Mouse (Mus musculus): ENCODE measurements at regions not wholly inside any gene's neighbourhood (a gene's known extent, or its start where the extent isn't known, plus 50 kb on each side); places are given as distances from the start of the nearest gene placed in this dataset.

GRCm38 (mm10) chr3:21512081-21512480, 564.4 kb upstream of the Tbl1xr1 start:
- DNase-seq (ENCODE audit: low spot score), result no peak

- no peak for DNase-seq (ENCODE audit: low spot score)
These were observed 552.0 kb upstream of the Tbl1xr1 start for GRCm38 (mm10) chr3:21524426-21524937.

GRCm38 (mm10) chr3:21530862-21531261, 545.6 kb upstream of the Tbl1xr1 start:
- DNase-seq (ENCODE audit: low spot score), result peak; percentile 36

- no peak for DNase-seq (ENCODE audit: low spot score)
These were observed 537.3 kb upstream of the Tbl1xr1 start for GRCm38 (mm10) chr3:21539138-21539537.

- DNase-seq (ENCODE audit: low spot score), result no peak
These were observed 532.0 kb upstream of the Tbl1xr1 start for GRCm38 (mm10) chr3:21544456-21544855.

DNA sequence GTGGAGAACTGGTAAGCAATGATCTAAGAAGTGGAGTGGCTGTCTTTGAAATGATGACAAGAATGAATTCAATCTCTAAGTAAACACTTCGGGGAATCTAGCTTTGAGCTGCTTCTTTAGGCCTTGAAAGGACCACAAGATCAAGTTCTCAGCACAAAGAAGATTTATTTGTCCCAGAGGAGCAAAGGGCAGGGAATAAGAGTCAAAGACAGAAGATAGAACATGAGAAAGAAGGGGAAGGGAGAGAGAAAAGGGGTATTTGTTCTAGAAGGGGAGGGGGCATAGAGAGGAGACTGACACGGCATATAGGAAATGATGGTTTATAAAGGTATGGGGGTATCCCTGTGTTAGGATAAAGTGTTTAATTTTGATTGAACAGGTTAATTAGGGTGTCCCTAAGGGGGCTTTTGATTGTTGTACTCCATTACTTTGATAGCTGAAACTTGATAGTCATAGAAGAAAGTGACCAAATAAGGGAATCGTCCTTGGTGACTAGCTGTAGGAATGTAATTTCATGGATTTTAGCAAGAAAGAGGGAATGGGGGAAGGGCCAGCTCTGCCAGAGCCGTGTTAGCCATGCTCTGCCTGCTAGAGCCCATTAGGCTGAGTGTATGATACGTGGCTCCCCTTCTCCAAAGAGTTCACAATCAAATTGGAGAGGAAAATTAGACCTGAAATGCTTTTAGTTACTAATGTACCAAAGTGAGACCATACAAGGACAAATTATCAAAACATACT, 531.1 kb upstream of the Tbl1xr1 start:
- DNase-seq (ENCODE audit: low spot score), result no peak

- DNase-seq (ENCODE audit: low spot score), result no peak
These were observed 530.0 kb upstream of the Tbl1xr1 start for GRCm38 (mm10) chr3:21546411-21546810.

- no peak for DNase-seq (ENCODE audit: low spot score)
These were observed 526.8 kb upstream of the Tbl1xr1 start for GRCm38 (mm10) chr3:21549671-21550070.

GRCm38 (mm10) chr3:21553159-21553758, 523.2 kb upstream of the Tbl1xr1 start:
- no peak for DNase-seq (ENCODE audit: low spot score)

DNA sequence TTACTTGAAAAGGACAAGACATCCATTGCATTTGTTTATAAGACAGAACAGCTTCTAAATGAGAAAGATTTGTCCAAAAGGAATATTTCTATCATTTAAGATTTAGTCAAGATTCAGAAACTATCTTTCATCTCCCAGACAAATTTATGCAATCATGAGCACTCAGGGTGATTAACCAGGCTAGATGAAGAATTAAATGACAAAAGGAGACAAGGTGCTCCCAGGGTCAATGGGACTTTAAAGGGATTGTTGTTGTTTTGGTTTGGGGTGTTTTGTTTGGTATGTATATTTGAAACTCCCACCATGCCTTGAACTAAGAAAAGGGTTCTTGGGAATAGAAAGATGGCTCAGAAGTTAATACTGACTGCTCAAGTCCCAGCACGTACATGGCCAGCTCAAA, 522.6 kb upstream of the Tbl1xr1 start:
- no peak for DNase-seq (ENCODE audit: low spot score)

- DNase-seq (ENCODE audit: low spot score), result no peak
These were observed 518.5 kb upstream of the Tbl1xr1 start for GRCm38 (mm10) chr3:21557963-21558441.

- DNase-seq (ENCODE audit: low spot score), result no peak
These were observed 513.6 kb upstream of the Tbl1xr1 start for GRCm38 (mm10) chr3:21562771-21563312.

GRCm38 (mm10) chr3:21563454-21563853, 513.0 kb upstream of the Tbl1xr1 start:
- no peak for DNase-seq (ENCODE audit: low spot score)

DNA sequence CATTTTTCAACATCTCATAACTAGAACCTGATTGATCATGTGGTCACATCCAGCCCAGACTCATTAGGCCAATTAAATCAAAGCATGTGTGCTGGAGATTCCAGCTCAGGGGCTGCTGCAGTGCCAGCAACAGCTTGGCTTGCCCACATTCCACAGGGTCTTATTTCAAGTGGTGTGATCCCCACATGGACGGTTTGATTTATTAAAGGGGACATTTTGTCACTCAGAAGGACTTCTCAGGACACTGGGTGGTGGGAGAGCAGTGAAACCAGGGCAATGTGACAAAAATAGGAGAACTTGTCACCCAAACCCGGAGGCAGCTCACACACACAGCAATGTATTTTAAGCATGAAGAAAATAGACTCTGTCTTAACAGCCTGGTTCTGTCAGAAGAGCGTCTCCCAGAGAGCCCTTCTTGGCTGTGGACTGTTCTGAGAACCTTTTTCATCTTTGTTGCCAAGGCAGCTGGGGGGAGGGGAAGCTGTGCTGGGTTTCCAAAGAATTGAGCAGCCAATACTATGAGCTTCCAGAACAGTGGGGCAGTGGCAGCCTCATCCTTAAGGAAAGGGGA, 512.2 kb upstream of the Tbl1xr1 start:
- DNase-seq (ENCODE audit: low spot score), result peak; percentile 13

GRCm38 (mm10) chr3:21564847-21565485, 511.5 kb upstream of the Tbl1xr1 start:
- no peak for DNase-seq (ENCODE audit: low spot score)

- DNase-seq (ENCODE audit: low spot score), result no peak
These were observed 506.7 kb upstream of the Tbl1xr1 start for GRCm38 (mm10) chr3:21569721-21570120.

GRCm38 (mm10) chr3:21578635-21579034, 497.8 kb upstream of the Tbl1xr1 start:
- DNase-seq (ENCODE audit: low spot score), result no peak

DNA sequence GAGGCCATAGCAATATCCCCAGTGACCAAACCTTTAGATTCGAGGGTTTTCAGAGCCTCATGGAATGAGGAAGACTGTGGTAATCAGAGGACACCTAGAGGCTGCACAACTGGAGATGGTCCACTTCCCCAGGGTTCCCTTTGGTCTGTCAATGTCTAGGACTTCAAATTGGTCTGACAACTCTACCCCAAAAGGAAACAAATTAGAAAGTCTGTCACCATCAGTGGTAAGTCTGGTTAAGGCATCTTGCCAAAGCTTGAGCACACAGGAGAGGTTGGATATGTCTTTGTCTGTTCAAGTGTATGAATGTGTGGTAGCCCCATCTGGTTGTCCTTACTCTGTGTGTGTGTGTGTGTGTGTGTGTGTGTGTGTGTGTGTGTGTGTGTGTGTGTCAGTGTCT, 494.3 kb upstream of the Tbl1xr1 start:
- DNase-seq (ENCODE audit: low spot score), result no peak

DNA sequence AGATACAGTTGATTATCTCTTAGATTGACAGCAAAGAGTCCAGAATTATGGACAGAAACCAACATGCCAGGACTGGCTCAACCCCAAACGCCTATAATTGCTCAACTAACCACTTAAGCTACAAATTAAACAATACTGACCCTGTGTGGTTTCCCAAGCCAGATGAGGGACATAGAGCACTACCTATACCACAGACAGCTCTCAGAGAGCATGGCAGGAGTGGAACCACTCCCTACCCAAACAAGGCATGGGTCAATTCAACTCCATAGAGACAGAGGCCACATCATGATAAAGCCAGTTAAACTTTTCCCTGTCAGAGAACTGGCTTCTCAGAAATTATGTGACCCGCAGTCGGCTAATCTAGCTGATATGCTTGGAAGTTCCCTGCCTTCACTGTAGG, 490.7 kb upstream of the Tbl1xr1 start:
- DNase-seq (ENCODE audit: low spot score), result no peak

GRCm38 (mm10) chr3:21606846-21607245, 469.6 kb upstream of the Tbl1xr1 start:
- no peak for DNase-seq (ENCODE audit: low spot score)

- no peak for DNase-seq (ENCODE audit: low spot score)
These were observed 466.2 kb upstream of the Tbl1xr1 start for GRCm38 (mm10) chr3:21610231-21610630.

DNA sequence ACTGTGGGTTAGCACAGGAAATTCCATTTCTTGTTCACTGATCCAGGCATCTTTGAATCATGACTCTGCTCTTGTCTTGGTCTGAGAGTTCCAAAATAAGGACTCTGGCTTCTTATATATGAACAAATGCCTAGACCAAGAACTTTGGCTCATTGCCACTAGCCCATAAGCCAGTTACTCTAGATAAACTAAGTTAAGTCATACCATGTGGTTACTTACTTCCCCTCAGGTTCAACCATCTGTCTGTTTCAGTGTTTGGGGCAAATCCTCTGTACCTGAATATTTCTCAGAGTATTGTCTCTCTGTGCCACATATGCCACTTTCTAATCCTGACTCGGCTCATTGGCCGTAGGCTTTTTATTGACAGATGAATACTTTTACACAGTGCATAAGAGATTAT, 454.7 kb upstream of the Tbl1xr1 start:
- DNase-seq (ENCODE audit: low spot score), result no peak

Measured in yolk sac, embryonic 10.5 days (tissue).